Mouse (Mus musculus) activated CD4-positive, CD25-positive, alpha-beta regulatory T cell, adult 4 months (primary cell): ENCODE results near the gene Pcbd1. TPM values are rescaled to one million over a fixed set of nuclear protein-coding genes. Genes with fewer than 3 reads are reported as not detected.
"Not testable (repeated sequence)": the region's sequence is repeated elsewhere in the genome, so short reads cannot be mapped to it uniquely, and the experiment has no call there.

Experiments used
- ATAC-seq: one replicate; pipeline ENCODE4 v1.8.0; 2017
- polyA plus RNA-seq, 2 experiments: library from polyadenylated mRNA; unstranded; fragments of 100-300 nt; shearing (Covaris generic); gene quantifications; one replicate each; pipeline ENCODE4 v1.2.1; 2017

The Pcbd1 gene
- polyA plus RNA-seq, 2 experiments from 2014 or later, result not detected

DNA sequence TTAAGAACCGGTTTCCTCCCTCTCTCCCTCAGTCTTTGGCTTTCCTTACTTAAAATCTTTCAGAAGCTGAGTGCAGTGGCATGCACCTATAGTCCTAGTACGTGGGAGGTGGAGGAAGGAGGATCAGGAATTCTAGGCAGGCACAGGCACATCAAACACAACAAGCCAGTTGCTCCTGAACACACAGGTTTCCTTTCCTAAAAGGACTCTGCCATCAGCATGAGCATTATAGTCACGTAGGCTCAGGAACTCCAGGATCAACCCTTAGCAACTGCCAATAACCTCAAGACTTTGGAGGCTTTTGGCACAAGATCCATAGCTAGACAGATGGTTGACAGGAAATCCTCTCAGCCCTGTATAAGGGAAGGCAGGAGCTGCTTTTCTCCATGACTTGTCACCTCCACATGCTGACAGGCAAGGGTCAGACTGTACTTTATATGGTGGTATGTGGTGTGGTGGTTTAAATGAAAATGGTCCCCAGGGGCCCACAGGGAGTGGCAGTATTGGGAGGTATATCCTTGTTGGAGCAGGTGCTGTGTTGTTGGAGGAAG is 14.5 kb downstream of the Pcbd1 start:
- ATAC-seq, result no peak

- no peak for ATAC-seq
Observed at GRCm38 (mm10) chr10:61114246-61114720, 25.2 kb downstream of the Pcbd1 start.

- not testable (repeated sequence) for ATAC-seq
Observed at GRCm38 (mm10) chr10:61121732-61122131, 32.6 kb downstream of the Pcbd1 start.

GRCm38 (mm10) chr10:61123276-61123913 is 34.3 kb downstream of the Pcbd1 start:
- ATAC-seq, result no peak

DNA sequence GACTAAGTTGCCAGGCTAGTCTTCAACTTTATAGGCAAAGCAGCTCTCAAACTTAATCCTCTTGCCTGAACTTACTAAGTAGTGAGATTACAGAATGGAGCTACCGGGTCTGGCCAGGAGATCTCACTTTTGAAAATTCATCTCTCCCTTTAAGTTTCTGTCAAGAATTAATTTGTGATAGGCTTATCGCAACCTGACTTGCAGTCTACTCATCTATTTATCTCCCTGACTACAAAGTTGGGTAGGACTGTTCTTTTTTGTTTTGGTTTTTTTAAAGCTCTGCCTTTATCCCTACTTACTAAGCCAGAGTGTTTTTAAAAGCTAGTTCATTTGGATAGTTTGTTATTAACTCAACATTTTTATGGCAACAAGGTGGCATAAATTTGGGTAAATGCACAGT is 35.3 kb downstream of the Pcbd1 start:
- ATAC-seq, result no peak

GRCm38 (mm10) chr10:61128701-61129365 is 39.7 kb downstream of the Pcbd1 start:
- ATAC-seq, result no peak

GRCm38 (mm10) chr10:61130959-61131358 is 41.8 kb downstream of the Pcbd1 start:
- no peak for ATAC-seq

GRCm38 (mm10) chr10:61134041-61134440 is 44.9 kb downstream of the Pcbd1 start:
- ATAC-seq, result no peak

GRCm38 (mm10) chr10:61135226-61135839 is 46.2 kb downstream of the Pcbd1 start:
- no peak for ATAC-seq

DNA sequence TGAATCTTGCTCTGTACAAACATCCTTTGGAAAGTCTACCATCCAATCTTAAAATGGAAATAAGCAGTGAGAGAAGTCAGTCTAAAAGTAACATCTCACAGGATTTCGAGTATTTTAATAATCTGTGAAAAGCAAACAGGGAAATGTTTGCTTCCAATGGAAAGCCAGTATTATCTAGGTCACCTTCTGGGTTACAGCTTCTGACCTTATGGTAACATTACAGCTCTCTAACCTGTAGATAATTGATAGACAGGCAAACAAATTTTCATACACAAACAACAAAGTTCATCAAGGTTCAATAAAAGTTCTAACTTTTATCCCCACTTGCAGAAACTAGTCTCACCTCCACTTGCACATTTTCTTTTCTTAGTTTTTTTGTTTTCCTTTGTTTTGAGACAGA is 48.4 kb downstream of the Pcbd1 start:
- ATAC-seq, result no peak

GRCm38 (mm10) chr10:61143343-61143742 is 54.2 kb downstream of the Pcbd1 start:
- no peak for ATAC-seq

Other genes starting within 250 kb of the Pcbd1 start
- gene Sgpl1, start 58.4 kb downstream of the Pcbd1 start, polyA plus RNA-seq, result 10 to 100 TPM; 23.5 to 24.3 TPM
- not detected for gene Tbata, start 82.6 kb downstream of the Pcbd1 start, polyA plus RNA-seq
- not detected for gene Adamts14, start 184.1 kb downstream of the Pcbd1 start, polyA plus RNA-seq
- 1 to 10 TPM; 5.1 to 6.7 TPM for gene Prf1, start 208.5 kb downstream of the Pcbd1 start, polyA plus RNA-seq